ENCODE assay signal across 17 mouse cellular contexts in genomic region chr14:62117532-62117931, GRCm38 (mm10).
"Had no signal": no experiment of that assay in that cellular context is flagged by ENCODE, and none has a peak within 500 bp of the region (broad histone marks: within the 10 kb centered on the region; RNA-seq: fewer than 3 reads in every experiment).

No protein-coding gene starts in this region.

- H3K4me3 ChIP-seq: liver, embryonic 13.5 days; liver, embryonic 15.5 days; megakaryocyte, embryonic 14.5 days; midbrain, embryonic 13.5 days; midbrain, embryonic 15.5 days; neural tube, embryonic 12.5 days; stomach, embryonic 15.5 days had no signal

- H3K36me3 ChIP-seq: liver, embryonic 13.5 days; liver, embryonic 15.5 days; midbrain, embryonic 13.5 days; midbrain, embryonic 15.5 days; neural tube, embryonic 12.5 days; stomach, embryonic 15.5 days had no signal

- H3K27me3 ChIP-seq: liver, embryonic 13.5 days; liver, embryonic 15.5 days; megakaryocyte, embryonic 14.5 days; midbrain, embryonic 13.5 days; midbrain, embryonic 15.5 days; neural tube, embryonic 12.5 days; stomach, embryonic 15.5 days had no signal

- H3K9me3 ChIP-seq: liver, embryonic 13.5 days; liver, embryonic 15.5 days; megakaryocyte, embryonic 14.5 days; midbrain, embryonic 13.5 days; midbrain, embryonic 15.5 days; neural tube, embryonic 12.5 days; stomach, embryonic 15.5 days had no signal

- H3K27ac ChIP-seq: liver, embryonic 13.5 days; liver, embryonic 15.5 days; macrophage; midbrain, embryonic 13.5 days; midbrain, embryonic 15.5 days; neural tube, embryonic 12.5 days; stomach, embryonic 15.5 days; stomach, postnatal 0 days had no signal

- H3K4me1 ChIP-seq: liver, embryonic 13.5 days; liver, embryonic 15.5 days; megakaryocyte, embryonic 14.5 days; midbrain, embryonic 13.5 days; midbrain, embryonic 15.5 days; neural tube, embryonic 12.5 days; stomach, embryonic 15.5 days had no signal

- H3K9ac ChIP-seq: liver, embryonic 13.5 days; liver, embryonic 15.5 days; liver, postnatal 0 days; midbrain, embryonic 13.5 days; midbrain, embryonic 15.5 days; neural tube, embryonic 12.5 days; stomach, embryonic 15.5 days had no signal

- DNase-seq: liver; liver, embryonic 13.5 days; liver, postnatal 0 days; right cerebral cortex, postnatal 14 days; thymus, adult 2 months; thymus, postnatal 25 days; thymus, postnatal 4 days had no signal

- H3K4me2 ChIP-seq: liver, embryonic 11.5 days; liver, embryonic 13.5 days; liver, embryonic 15.5 days; midbrain, embryonic 11.5 days; midbrain, embryonic 13.5 days; midbrain, embryonic 15.5 days; neural tube, embryonic 12.5 days; stomach, embryonic 15.5 days had no signal

- ATAC-seq: liver, postnatal 0 days; midbrain, embryonic 13.5 days; midbrain, embryonic 15.5 days had no signal
